Mouse (Mus musculus): ENCODE data around the gene Cacnb2.

The Cacnb2 gene

GRCm38 (mm10) chr2:14989350-14989749 is 386.5 kb downstream of the Cacnb2 start:
- DNase-seq = no peak

- no peak for DNase-seq
Observed at GRCm38 (mm10) chr2:14992531-14992930, 389.6 kb downstream of the Cacnb2 start.

GRCm38 (mm10) chr2:14996036-14996435 is 393.1 kb downstream of the Cacnb2 start:
- no peak for DNase-seq

- no peak for DNase-seq
Observed at GRCm38 (mm10) chr2:14997836-14998235, 394.9 kb downstream of the Cacnb2 start.

GRCm38 (mm10) chr2:15007531-15007930 is 404.6 kb downstream of the Cacnb2 start:
- DNase-seq = no peak

- DNase-seq = no peak
Observed at GRCm38 (mm10) chr2:15008072-15008471, 405.2 kb downstream of the Cacnb2 start.

- no peak for DNase-seq
Observed at GRCm38 (mm10) chr2:15026817-15027216, 423.9 kb downstream of the Cacnb2 start.

- DNase-seq = no peak
Observed at GRCm38 (mm10) chr2:15027816-15028215, 424.9 kb downstream of the Cacnb2 start.

Data from cerebellum, postnatal 36 days (tissue).